Mouse (Mus musculus): Measurements from ENCODE around the gene Pcnp. TPM values are rescaled to one million over a fixed set of nuclear protein-coding genes. Genes with fewer than 3 reads are reported as not detected.

The Pcnp gene
- total and polyA plus RNA-seq, 3 experiments, result 79.1 to 128 (median 88.5) TPM

DNA sequence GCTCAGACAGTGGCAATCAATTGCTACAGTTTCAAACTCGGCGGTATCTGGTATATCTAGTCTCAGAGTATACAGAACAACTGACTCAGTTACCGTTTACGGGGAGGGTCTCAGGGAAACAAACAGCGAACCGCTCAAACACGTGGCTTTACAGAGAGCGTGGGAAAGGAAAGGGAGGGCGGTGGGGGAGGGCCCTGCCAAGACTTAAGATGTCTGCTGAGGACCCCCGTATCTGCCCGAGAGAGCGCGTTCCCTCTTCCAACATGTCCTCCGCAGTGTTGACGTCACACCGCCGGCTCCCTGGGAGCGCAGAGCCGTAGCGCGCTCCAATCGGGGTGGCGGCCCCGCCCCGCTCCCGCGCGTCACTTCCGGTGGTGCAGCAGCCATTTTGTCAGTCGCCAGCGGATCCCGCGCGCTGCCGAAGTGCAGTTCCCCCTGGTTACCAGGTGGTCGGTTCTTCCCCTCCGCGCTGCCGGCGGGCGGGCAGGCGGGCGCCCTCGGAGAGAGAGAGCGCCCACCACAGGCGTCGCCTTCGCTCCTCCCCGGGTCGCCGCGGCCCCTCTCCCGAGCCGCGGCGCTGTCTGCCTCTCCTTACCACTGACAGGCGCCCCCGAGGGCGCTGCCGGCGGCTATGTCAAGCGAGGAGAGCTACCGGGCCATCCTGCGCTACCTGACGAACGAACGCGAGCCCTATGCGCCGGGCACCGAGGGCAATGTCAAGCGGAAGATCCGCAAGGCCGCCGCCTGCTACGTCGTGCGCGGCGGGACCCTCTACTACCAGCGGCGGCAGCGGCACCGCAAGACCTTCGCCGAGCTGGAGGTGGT lies 55.9 kb downstream of the Pcnp start, which contains the start of gene Zbtb11:
Gene Zbtb11 (plus strand): TSS at position 453 of the 825 bp plus-strand sequence.
- Histone ChIP-seq H3K27me3 (ENCODE audit: control insufficient read depth in 1 of 2, insufficient read depth in 2 of 2, low read length in 2 of 2) (no peaks in the 10 kb centered on the region), H3K9me3 (replicated peaks; ENCODE audit: insufficient read depth, low read length) (no peaks in the 10 kb centered on the region), H3K79me2 (ENCODE audit: control insufficient read depth, insufficient read depth, low read length, poor library complexity) (peaks cover 51% of the 10 kb centered on the region), H3K36me3 (ENCODE audit: control insufficient read depth in 1 of 2, insufficient read depth in 2 of 2, low read length in 2 of 2) (peaks cover 26 to 56% of the 10 kb centered on the region in 2 experiments), H3K4me3 (ENCODE audit: control insufficient read depth in 1 of 2, insufficient read depth in 1 of 2, low read depth in 2 of 2, low read length in 2 of 2) (peak within 1 kb of the TSS; percentile 67 to 71), H3K27ac (ENCODE audit: control insufficient read depth, low read depth, low read length) (peak within 1 kb of the TSS; percentile 85), H3K4me1 (ENCODE audit: control insufficient read depth in 1 of 2, insufficient read depth in 2 of 2, low read length in 2 of 2) (peaks cover 4 to 25% of the 10 kb centered on the region in 2 experiments), H3K9ac (ENCODE audit: control insufficient read depth, low read depth, low read length, poor library complexity, severe bottlenecking) (peak within 1 kb of the TSS; percentile 77)
- DNase-seq (ENCODE audit: low read depth, low spot score), result peak; percentile 99
- TF ChIP-seq GABPA (IDR thresholded peaks at IDR 0.05; ENCODE audit: low read depth, low read length) (no peak), KAT2A (conservative IDR thresholded peaks at IDR 0.05; ENCODE audit: low read depth, low read length) (peak; percentile 76), MYB (IDR thresholded peaks at IDR 0.05; ENCODE audit: low read depth, low read length) (peak; percentile 69; the same call in 1 of the 2 replicates), BHLHE40 (IDR thresholded peaks at IDR 0.05; ENCODE audit: borderline replicate concordance, low read depth, low read length) (0 out of 2 replicates have a peak, but pooled peaks have one; percentile 35), POLR2A (IDR thresholded peaks at IDR 0.05; ENCODE audit: control insufficient read depth in 1 of 2, insufficient read depth in 1 of 2, low read depth in 1 of 2, low read length in 2 of 2, poor library complexity in 1 of 2) (peak in 1 of 2 experiments; percentile 75), RCOR1 (IDR thresholded peaks at IDR 0.05; ENCODE audit: low read depth, low read length) (peak; percentile 72), ZNF384 (IDR thresholded peaks at IDR 0.05; ENCODE audit: low read depth, low read length) (0 out of 2 replicates have a peak, but pooled peaks have one; percentile 8), MAX (IDR thresholded peaks at IDR 0.05; ENCODE audit: low read length) (peak; percentile 99), SMC3 (IDR thresholded peaks at IDR 0.05; ENCODE audit: low read depth, low read length) (no peak; the same call in none of the 2 replicates), USF1 (IDR thresholded peaks at IDR 0.05; ENCODE audit: low read depth, low read length) (peak; percentile 78), NELFE (IDR thresholded peaks at IDR 0.05; ENCODE audit: low read depth, low read length) (peak; percentile 78), POLR2AphosphoS5 (IDR thresholded peaks at IDR 0.05; ENCODE audit: borderline replicate concordance, low read depth, low read length) (peak; percentile 53; the same call in 1 of the 2 replicates), GATA1 (IDR thresholded peaks at IDR 0.05; ENCODE audit: low read depth, low read length) (no peak), MEF2A (IDR thresholded peaks at IDR 0.05; ENCODE audit: extremely low read depth, insufficient replicate concordance, low read depth, low read length, poor library complexity, severe bottlenecking) (no peak), RAD21 (IDR thresholded peaks at IDR 0.05; ENCODE audit: low read depth, low read length) (no peak), TCF12 (IDR thresholded peaks at IDR 0.05; ENCODE audit: low read depth, low read length) (0 out of 2 replicates have a peak, but pooled peaks have one; percentile 30), ZMIZ1 (IDR thresholded peaks at IDR 0.05; ENCODE audit: low read depth, low read length) (peak; percentile 67), CHD2 (IDR thresholded peaks at IDR 0.05; ENCODE audit: low read length) (peak; percentile 64), ZC3H11A (IDR thresholded peaks at IDR 0.05; ENCODE audit: low read depth, low read length) (no peak), TAL1 (IDR thresholded peaks at IDR 0.05; ENCODE audit: low read length) (no peak), UBTF (IDR thresholded peaks at IDR 0.05; ENCODE audit: borderline replicate concordance, insufficient read depth, low read depth, low read length) (no peak), MYC (IDR thresholded peaks at IDR 0.05; ENCODE audit: low read depth, low read length) (peak; percentile 99), MXI1 (IDR thresholded peaks at IDR 0.05; ENCODE audit: low read depth, low read length) (peak; percentile 100), USF2 (IDR thresholded peaks at IDR 0.05; ENCODE audit: borderline replicate concordance in 1 of 2, insufficient read depth in 1 of 2, low read depth in 1 of 2, low read length in 2 of 2) (no peak), ELF1 (IDR thresholded peaks at IDR 0.05; ENCODE audit: low read depth, low read length) (peak; percentile 63; the same call in 1 of the 2 replicates), MAZ (IDR thresholded peaks at IDR 0.05; ENCODE audit: low read depth, low read length) (peak; percentile 91), EP300 (IDR thresholded peaks at IDR 0.05; ENCODE audit: low read depth in 1 of 2, low read length in 2 of 2) (peak in 1 of 2 experiments; percentile 50; a peak in 3 of 4 replicates), E2F4 (IDR thresholded peaks at IDR 0.05; ENCODE audit: borderline replicate concordance, low read depth, low read length) (peak; percentile 64; the same call in 1 of the 2 replicates), MAFK (IDR thresholded peaks at IDR 0.05; ENCODE audit: borderline replicate concordance, low read depth, low read length) (0 out of 2 replicates have a peak, but pooled peaks have one; percentile 24), CHD1 (IDR thresholded peaks at IDR 0.05; ENCODE audit: low read depth, low read length) (no peak; the same call in 1 of the 2 replicates), ZKSCAN1 (IDR thresholded peaks at IDR 0.05; ENCODE audit: low read depth, low read length) (no peak), ETS1 (IDR thresholded peaks at IDR 0.05; ENCODE audit: low read depth, low read length) (peak; percentile 86), JUND (IDR thresholded peaks at IDR 0.05; ENCODE audit: low read depth, low read length) (no peak), TBP (IDR thresholded peaks at IDR 0.05; ENCODE audit: low read depth, low read length) (no peak; the same call in 1 of the 2 replicates)

All from MEL (cell line).